Mouse (Mus musculus) right cerebral cortex, postnatal 4 days (tissue): ENCODE measurements around the gene Bcs1l.

ENCODE experiments used
- DNase-seq: peaks from one replicate; pipeline ENCODE4 v3.0.0-alpha.2; 2022

The Bcs1l gene

DNA sequence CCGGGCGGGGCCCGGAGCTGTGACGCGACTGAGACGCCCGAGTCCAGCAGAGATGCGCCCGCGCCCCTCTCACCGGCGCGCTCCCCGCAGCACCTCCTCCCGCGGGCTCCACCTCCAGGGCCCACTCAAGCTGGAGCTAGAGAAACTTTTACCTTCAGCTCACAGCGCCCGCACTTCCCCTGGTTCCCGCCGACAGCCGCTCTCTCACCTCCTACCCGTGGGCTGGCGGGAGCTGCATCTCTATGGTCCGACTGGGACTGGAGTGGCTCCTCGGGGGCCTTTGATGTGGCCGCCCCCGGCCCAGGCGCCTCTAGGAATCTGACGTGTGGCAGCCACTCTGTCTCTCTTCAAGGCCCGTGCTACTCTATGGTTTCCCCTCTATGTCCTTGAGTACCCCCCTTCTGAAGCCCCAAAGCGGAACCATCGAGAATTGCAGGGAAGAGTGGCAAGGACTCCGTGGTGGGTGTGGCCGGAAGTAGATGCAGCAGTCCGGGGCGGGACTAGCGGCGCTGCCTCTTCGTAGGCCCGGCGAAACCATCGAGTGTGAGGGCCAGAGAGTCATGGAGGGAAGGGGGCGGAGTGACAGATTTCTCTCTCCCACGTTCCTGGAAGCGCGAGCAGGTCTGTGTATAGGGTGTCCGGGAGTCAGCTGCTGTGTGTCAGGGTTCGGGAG, at the start of gene Bcs1l, which contains the start of gene Zfp142:
TSS of gene Bcs1l (plus strand) at position 517 of the 673 bp plus-strand sequence.
TSS of gene Zfp142 (minus strand) at position 474 of the 673 bp plus-strand sequence.
- peak; percentile 95 for DNase-seq

DNA sequence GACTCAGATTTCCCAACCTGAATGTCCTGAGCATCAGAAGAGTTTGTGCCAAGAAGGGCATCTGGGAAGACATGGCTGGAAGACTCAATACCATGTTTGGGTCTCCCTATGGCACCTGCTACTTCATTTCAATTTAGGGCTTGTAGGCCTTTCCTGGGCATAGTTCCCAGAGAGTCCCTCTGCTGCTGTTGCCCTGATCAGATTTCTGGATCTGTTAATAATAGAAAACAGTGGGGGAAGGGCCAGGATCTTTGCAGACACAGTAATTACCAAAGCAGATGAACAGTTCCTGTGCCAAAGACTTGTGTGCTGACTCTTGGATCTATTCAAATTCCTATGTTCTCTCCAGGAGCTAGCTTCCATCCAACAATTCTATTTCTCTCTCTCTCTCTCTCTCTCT, 49.4 kb upstream of the Bcs1l start:
- no peak for DNase-seq

DNA sequence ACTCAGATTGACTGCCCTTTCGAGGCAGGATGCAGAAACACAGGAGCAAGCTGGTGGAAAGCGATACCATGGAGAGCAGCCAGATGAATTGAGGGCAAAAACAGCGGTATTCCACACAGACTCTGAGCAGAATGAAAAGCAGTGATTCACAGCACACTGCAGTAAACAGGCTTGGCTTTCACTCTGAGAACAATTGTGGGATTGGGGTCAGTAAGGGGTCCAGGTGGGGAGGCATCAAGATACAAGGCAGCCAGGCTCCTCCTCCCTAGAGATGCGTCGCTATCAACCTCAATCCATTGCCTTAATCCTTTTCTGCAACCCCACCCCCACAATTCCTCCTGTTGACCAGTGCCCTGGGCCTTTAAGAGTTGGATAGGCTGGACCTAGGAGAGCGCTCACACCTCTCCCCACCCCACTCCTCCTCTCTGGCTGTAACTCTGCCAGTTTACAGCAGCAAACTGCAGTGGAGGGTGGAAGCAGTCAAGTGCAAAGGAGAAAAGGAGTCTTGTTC, 45.6 kb upstream of the Bcs1l start, which contains the start of gene Plcd4:
TSS of gene Plcd4 (plus strand) at position 438 of the 511 bp plus-strand sequence.
- DNase-seq: peak; percentile 6

GRCm38 (mm10) chr1:74544184-74544583, 43.9 kb upstream of the Bcs1l start, which contains the start of gene Usp37:
Gene Usp37 (minus strand): TSS chr1:74544284.
- DNase-seq: no peak

GRCm38 (mm10) chr1:74559061-74559460, 29.0 kb upstream of the Bcs1l start:
- no peak for DNase-seq

DNA sequence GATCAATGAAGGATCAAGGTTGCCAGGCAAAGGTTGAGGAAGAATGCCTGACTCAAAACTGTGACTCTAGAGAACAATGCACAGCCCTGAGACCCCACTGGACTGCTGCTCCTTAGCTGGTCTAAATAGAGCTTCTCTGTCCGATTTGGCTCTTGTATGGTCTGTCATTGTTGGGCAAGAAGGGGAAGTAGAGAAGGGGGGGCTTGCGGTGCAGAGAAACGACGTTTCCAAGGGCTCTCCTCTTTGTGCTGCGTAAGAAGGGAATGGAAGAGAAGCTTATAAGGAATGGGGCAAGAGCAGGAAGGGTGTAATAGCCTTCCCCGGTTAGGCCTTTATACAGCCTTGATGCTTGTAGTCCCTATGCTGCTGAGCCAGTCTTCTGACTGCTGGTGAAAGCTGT, 22.3 kb upstream of the Bcs1l start:
- no peak for DNase-seq

DNA sequence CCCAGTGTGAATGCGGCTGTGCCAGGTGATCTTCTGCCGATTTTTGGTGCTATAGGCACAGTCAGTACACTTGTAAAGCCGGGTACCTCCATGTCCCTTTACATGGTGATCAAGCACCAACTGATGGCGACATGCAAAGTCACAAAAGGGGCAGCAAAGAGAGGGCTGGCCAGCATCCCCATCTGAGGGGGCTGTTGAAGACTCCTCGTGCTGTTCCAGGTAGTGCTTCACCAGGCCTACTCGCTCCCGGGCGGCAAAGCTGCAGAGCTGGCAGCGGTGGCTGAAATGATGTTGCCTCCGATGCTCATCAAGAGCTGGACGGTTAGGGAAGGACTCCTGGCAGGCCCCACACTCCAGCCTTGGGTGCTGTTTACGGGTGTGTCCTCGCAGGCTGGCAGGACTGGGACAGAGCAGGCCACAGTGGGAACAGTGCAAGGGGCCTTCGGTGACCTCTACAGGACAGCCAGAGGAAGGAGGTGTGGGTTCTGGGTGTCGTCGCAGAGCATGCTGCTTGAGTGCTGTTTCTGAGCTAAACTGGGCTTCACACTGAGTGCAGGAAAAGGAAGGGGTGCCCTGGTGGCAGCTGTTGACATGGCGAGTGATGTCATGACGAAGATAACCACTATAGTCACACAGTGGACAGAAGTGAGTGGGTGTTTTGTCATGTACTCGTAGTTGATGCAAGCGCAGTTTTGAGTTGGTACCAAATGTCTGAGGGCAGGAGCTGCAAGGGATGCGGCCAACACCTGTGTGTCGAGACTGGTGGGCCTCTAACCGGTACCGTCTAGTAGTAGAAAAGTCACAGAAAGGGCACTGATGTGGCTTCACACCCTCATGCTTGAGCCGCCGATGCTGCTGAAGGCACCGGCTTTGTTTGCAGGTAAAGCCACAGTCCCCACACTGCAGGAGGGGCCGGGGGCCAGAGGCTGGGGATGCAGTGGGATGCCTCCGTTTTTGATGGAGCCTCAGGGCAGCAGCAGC, 18.1 kb upstream of the Bcs1l start:
- no peak for DNase-seq

DNA sequence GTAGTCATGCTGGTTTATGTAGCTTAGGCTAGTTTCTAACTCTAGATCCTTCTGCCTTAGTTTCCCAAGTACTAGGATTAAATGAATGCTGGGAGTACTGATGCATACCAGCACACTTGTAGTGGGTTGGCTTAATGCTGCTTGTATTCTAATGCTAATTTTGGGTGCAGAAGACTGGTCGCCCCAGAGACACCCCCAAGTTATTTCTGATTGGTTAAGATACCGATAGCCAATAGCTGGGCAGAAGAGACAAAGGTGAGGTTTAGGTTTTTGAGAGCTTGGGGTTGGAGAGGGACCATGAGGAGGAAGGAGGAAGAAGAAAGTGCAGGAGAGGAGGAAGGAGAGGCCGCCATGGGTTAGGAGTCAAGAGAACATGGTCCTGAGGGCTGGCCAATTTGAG, 5.5 kb upstream of the Bcs1l start:
- DNase-seq: no peak

DNA sequence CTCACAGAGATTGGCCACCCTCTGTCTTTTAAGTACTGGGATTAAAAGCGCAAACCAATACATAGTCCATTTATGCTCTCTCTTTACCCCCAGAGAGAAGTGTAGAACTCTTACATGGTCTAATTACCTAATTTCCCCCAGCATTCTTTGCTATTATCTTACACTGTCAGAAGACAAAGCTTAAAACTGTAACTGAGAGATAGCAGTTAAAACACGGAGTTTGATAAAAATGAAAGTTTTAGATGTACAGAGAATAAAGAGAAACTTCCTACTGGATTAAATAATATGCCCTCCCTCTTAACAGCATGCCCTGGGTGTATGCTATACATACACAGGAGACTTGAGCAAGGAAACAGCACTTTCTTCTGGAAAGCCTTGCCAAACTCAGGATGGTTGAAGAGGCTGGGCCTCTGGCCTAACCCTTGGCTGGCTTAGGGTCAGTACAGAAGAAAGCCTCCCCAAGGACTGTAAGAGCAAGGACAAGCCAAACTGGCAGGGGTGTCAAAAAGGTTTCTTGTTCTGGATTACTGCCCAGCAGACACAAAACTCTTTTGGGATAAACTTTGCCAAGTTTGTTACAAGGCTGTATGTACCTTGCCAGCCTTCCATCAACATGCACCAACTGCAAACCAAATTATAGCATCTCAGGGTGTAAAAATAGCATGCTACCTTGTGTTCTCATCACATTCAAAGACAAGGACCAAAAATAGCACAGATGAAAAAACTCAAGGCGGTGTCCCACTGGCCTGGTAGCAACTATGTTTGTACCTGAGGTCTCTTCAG, 3.3 kb upstream of the Bcs1l start:
- DNase-seq: no peak

DNA sequence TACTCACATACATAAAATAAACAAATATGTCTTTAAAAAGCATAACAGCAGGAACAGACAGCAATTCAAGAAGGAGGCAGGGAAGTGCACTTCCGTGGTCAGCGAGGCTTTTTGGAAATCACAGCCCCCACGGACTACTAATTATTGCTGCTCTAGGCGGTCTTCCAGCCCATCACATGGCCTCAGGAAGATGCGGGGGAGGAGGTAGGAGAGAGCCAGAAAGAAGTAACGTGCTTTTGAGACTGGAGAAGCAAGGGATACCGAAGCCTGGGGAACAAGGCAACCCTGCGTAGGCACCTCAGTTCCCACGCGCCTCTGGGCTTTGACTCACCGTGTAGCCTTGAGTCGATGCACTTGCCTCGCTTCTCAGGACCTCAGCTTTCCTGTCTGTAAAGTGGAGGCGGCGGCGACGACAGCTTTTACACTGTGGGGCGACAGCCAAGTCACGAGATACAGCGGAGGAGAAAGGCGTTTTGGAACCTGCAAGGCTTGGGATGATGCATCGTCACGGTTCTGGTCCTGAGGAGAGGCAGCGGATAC, 786 bp upstream of the Bcs1l start:
- DNase-seq: no peak

- no peak for DNase-seq
Measured at GRCm38 (mm10) chr1:74594434-74594833, 6.3 kb downstream of the Bcs1l start.

DNA sequence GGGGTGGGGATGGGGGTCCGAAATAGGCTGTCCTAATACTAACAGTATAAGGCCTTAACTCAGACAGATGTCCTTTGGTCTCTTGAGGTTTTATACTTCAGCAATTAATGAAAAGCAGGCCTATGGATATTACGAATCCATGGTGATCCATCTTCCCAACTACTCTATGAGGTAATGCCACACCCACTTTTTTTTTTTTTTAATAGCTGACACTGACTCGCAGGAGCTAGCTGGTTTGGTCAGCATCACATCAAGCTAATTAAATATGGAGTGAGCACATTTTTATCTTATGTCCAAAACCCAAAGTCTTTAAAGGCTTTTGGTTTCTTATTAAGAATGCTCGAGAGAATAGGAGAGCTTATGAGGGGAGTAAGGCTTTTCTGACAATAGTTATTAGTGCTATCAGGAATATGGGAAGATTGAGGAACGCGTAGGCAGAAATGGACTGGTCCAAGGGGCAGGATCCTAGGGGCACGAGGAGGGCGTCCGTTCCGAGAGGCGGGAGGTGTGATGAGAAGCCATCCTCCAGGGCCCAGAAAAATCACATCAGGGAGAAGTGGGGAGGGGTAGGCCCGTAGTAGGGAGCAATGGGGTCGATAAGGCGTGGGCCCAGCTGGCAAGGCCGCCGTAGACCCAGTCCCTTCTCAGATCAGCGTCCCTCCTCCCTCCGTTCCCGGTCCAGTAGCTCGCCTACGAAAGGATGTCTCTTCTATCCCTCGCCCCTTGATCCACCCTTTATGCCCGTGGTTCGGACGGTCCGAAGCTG, 12.6 kb downstream of the Bcs1l start:
- DNase-seq: no peak

DNA sequence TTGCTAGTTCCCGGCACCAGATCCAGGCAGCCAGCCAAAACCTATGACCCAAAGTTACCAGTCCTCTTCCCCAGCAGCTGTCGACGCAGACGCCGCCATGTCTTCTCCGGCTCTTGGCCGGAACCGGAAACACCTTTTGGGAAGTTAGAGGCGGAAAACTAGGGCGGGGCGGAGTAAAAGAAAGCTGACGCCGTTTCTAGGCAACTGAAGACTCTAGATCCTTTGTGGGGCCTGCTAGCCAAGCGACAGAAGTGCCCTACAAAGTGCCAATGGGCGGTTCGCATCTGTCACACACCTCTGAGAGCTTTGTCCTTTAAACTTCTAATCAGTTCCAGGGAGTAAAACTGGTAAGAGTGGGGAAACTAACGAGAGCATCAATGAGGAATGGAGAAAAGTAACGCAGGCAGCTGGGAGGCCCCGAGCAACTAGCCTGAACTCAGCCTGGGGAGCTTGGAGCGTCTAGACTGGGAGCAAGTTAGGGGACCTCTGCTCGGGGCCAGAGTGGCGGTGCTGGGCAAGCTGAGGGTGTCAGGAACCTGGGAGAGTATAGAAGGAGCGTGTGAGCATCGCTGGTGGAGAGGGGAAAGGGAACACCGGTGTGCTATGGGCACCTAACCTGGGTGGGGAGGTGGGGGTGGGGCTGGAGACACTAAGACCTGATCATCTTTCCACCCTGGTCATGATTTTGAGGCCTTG, 13.3 kb downstream of the Bcs1l start, which contains the start of the genes Rnf25 and Stk36:
TSS of gene Rnf25 (minus strand) at position 131 of the 696 bp plus-strand sequence.
TSS of gene Stk36 (plus strand) at position 179 of the 696 bp plus-strand sequence.
- DNase-seq: peak; percentile 80

DNA sequence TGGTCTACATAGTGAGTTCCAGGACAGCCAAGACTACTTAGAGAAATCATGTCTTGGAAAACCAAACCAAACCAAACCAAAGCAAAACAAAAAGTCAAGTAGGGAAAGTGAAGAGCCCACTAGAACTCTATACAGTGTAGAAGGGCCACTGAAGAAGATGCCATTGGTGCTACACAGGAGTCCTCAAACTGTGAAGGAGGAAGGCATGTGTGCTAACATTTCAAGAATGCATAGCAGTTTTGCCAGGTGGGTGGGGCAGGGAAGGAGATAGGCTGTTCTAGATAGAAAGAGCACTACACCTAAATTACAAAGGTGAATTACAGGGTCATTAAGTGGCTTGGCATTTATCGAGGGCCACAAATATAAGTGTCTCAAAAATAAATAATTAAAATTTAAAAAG, 36.1 kb downstream of the Bcs1l start:
- DNase-seq: no peak

DNA sequence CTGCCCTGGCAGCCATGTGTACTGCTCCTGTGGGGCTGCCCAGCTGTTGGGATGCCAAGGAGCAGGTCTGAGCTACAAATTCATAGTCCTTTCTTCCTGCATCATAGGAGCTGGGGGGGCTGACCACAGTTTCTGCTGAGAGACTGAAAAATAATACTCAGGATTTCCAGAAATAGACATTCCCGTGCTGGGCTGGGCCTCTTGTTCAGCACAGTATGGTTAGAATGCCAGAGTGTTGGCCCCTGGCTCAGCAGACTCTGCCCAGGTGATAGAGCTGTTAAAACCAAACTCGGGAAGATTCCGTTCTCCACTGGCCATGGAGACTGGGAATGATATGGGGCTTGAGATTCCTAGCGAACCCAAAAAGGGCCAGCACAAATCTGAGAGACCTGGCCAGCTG, 38.0 kb downstream of the Bcs1l start:
- DNase-seq: no peak

DNA sequence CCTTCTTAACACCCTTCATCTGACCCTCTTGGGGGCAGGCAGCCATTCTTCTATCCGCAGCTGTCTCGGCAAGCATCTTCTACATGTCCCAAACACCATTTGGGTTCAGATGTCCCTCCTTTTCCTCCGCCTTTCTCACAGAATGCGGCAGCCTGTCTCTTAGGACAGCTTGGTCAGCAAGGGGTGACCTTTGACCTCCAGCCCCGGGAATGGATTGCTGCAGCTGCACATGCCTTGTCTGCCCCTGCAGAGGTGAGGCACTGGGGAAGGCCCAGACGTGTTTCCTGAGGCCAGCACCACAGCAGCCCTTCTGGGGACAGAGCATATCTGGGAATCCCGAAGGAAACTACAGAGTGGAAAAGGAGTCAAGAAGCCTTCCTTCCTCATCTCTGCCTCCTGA, 39.9 kb downstream of the Bcs1l start:
- DNase-seq: no peak

GRCm38 (mm10) chr1:74632734-74633133, 44.6 kb downstream of the Bcs1l start:
- DNase-seq: no peak
